Mouse (Mus musculus) liver, embryonic 13.5 days (tissue): ENCODE results near the gene Exoc6. TPM values are rescaled to one million over a fixed set of nuclear protein-coding genes. Genes with fewer than 3 reads are reported as not detected.
A peak's percentile ranks its signal among the peaks of the same experiment; 100 is the strongest.

Source experiments
- ATAC-seq: fragments of 200-750 bp; cut with Nextera tagmentation; 2 replicates; pipeline ENCODE4 v1.8.0; 2017; ENCODE audit warnings: low read depth, mild to moderate bottlenecking, moderate number of reproducible peaks, moderate library complexity
- DNase-seq: peaks from one replicate; pipeline ENCODE4 v3.0.0; 2022
- H3K27ac ChIP-seq: fragments of 300-500 bp; sonication (generic); 2 replicates; pipeline ENCODE4 v1.5.1; 2015; ENCODE audit warnings: moderate library complexity, mild to moderate bottlenecking, inconsistent platforms
- H3K27me3 ChIP-seq: fragments of 300-500 bp; sonication (generic); 2 replicates; pipeline ENCODE4 v1.6.1; 2015; ENCODE audit warnings: mild to moderate bottlenecking, inconsistent platforms
- H3K36me3 ChIP-seq: fragments of 300-500 bp; sonication (generic); 2 replicates; pipeline ENCODE4 v1.6.1; 2015; ENCODE audit warnings: mild to moderate bottlenecking, inconsistent platforms
- H3K4me1 ChIP-seq: fragments of 300-500 bp; sonication (generic); replicated peaks from 2 replicates; pipeline ENCODE4 v1.6.1; 2015; ENCODE audit warnings: inconsistent platforms
- H3K4me2 ChIP-seq: fragments of 300-500 bp; sonication (generic); 2 replicates; pipeline ENCODE4 v1.6.1; 2015; ENCODE audit warnings: inconsistent platforms, mild to moderate bottlenecking, moderate library complexity
- H3K4me3 ChIP-seq: fragments of 300-500 bp; sonication (generic); replicated peaks from 2 replicates; pipeline ENCODE4 v1.5.1; 2015; ENCODE audit warnings: mild to moderate bottlenecking, inconsistent platforms
- H3K9ac ChIP-seq: fragments of 300-500 bp; sonication (generic); 2 replicates; pipeline ENCODE4 v1.6.1; 2015; ENCODE audit warnings: mild to moderate bottlenecking, inconsistent platforms
- H3K9me3 ChIP-seq: fragments of 300-500 bp; sonication (generic); replicated peaks from 2 replicates; pipeline ENCODE4 v1.6.1; 2016; ENCODE audit warnings: inconsistent platforms
- WGBS: fragments of 180-500 bp; shearing (Covaris S2); methylation state at CpG from one replicate; pipeline ENCODE4 v1.1.7; 2015; ENCODE audit not compliant: insufficient replicate concordance; 5-methylcytosine and 5-hydroxymethylcytosine counted together
- polyA plus RNA-seq: library from polyadenylated mRNA; unstranded; fragments of >200 nt; fragmentation: Nextera tagmentation; extraction: Ambion mirVana; gene quantifications from 2 replicates; pipeline ENCODE4 v1.2.1, GENCODE M21; 2015

Gene Exoc6
- polyA plus RNA-seq, 1 experiment from 2014 or later: 34.3 TPM

DNA sequence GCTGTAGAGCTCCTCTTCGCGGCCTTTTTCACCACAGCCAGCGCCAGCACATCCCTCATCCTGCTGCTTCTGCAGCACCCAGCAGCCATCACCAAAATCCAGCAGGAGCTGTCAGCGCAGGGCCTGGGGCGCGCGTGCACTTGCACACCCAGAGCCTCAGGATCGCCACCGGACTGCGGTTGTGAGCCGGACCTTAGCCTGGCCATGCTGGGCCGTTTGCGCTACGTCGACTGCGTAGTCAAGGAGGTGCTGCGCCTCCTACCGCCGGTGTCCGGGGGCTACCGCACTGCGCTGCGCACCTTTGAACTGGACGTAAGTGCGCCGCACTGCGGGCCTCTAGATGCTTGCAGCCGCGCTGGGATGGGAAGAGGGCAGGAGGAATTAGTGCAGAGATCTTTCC is 140.5 kb downstream of the Exoc6 start:
- no peak for DNase-seq
- Histone ChIP-seq H3K27ac (no peak overlapping the region), H3K4me3 (no peak overlapping the region), H3K9me3 (no peaks in the 10 kb centered on the region), H3K9ac (no peak overlapping the region), H3K4me1 (peaks cover 4% of the 10 kb centered on the region), H3K4me2 (no peak overlapping the region), H3K27me3 (peaks cover 100% of the 10 kb centered on the region), H3K36me3 (0 out of 2 replicates have a peak, but pooled peaks cover 6% of the 10 kb centered on the region)
- 23% methylated on average over 29 of the region's 29 CpGs for WGBS
- no peak for ATAC-seq

DNA sequence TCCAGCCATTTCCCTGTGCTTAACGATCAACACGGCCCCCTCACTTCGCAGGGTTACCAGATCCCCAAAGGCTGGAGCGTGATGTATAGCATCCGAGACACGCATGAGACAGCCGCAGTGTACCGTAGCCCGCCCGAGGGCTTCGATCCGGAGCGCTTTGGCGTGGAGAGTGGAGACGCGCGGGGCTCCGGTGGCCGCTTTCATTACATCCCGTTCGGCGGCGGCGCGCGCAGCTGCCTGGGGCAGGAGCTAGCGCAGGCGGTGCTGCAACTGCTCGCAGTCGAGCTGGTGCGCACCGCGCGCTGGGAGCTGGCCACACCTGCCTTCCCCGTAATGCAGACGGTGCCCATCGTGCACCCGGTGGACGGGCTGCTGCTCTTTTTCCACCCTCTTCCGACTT is 142.7 kb downstream of the Exoc6 start:
- no peaks in the 10 kb centered on the region for H3K9me3 ChIP-seq
- no peak overlapping the region for H3K9ac ChIP-seq
- peak overlapping the region; percentile 39 for H3K4me3 ChIP-seq
- H3K36me3 ChIP-seq: 0 out of 2 replicates have a peak, but pooled peaks cover 2% of the 10 kb centered on the region
- H3K4me1 ChIP-seq: peaks cover 25% of the 10 kb centered on the region
- no peak overlapping the region for H3K27ac ChIP-seq
- ATAC-seq (no peak; the same call in 1 of the 2 replicates), DNase-seq (no peak)
- H3K4me2 ChIP-seq: peak overlapping the region; percentile 56
- peaks cover 100% of the 10 kb centered on the region for H3K27me3 ChIP-seq
- WGBS: 3% methylated on average over 40 of the region's 40 CpGs

- WGBS: 56% methylated on average over 13 of the region's 13 CpGs
- DNase-seq (no peak), ATAC-seq (no peak)
- Histone ChIP-seq H3K36me3 (no peaks in the 10 kb centered on the region), H3K4me3 (no peak overlapping the region), H3K9me3 (no peaks in the 10 kb centered on the region), H3K4me1 (peaks cover 34% of the 10 kb centered on the region), H3K9ac (no peak overlapping the region), H3K27ac (no peak overlapping the region), H3K4me2 (no peak overlapping the region), H3K27me3 (peaks cover 100% of the 10 kb centered on the region)
These were observed 144.9 kb downstream of the Exoc6 start for GRCm38 (mm10) chr19:37695146-37695545.

GRCm38 (mm10) chr19:37695762-37696602 is 145.8 kb downstream of the Exoc6 start:
- peak overlapping the region; percentile 57 for H3K4me2 ChIP-seq
- no peak overlapping the region for H3K27ac ChIP-seq
- DNase-seq: no peak

GRCm38 (mm10) chr19:37696603-37697334 is 146.6 kb downstream of the Exoc6 start:
- Histone ChIP-seq H3K27ac (no peak overlapping the region), H3K36me3 (no peaks in the 10 kb centered on the region), H3K4me2 (peak overlapping the region; percentile 57), H3K4me3 (peak overlapping the region; percentile 38), H3K4me1 (peaks cover 31% of the 10 kb centered on the region), H3K9me3 (no peaks in the 10 kb centered on the region), H3K27me3 (peaks cover 98% of the 10 kb centered on the region), H3K9ac (no peak overlapping the region)
- WGBS: 4% methylated on average over 22 of the region's 22 CpGs
- no peak for ATAC-seq
- DNase-seq: no peak

More at GRCm38 (mm10) chr19:37695762-37696602, 145.8 kb downstream of the Exoc6 start:
- WGBS: 8% methylated on average over 42 of the region's 42 CpGs
- no peaks in the 10 kb centered on the region for H3K36me3 ChIP-seq
- H3K4me1 ChIP-seq: peaks cover 31% of the 10 kb centered on the region
- H3K9me3 ChIP-seq: no peaks in the 10 kb centered on the region
- H3K4me3 ChIP-seq: peak overlapping the region; percentile 38
- peaks cover 100% of the 10 kb centered on the region for H3K27me3 ChIP-seq
- ATAC-seq: no peak
- H3K9ac ChIP-seq: no peak overlapping the region

- H3K9ac ChIP-seq: no peak overlapping the region
- peak overlapping the region; percentile 38 for H3K4me3 ChIP-seq
- H3K4me1 ChIP-seq: peaks cover 34% of the 10 kb centered on the region
- peak overlapping the region; percentile 57 for H3K4me2 ChIP-seq
- H3K9me3 ChIP-seq: no peaks in the 10 kb centered on the region
- peaks cover 98% of the 10 kb centered on the region for H3K27me3 ChIP-seq
- WGBS: 2% methylated on average over 18 of the region's 18 CpGs
- H3K36me3 ChIP-seq: no peaks in the 10 kb centered on the region
- H3K27ac ChIP-seq: no peak overlapping the region
- ATAC-seq (no peak), DNase-seq (no peak)
These were observed 147.1 kb downstream of the Exoc6 start for GRCm38 (mm10) chr19:37697335-37697636.

DNA sequence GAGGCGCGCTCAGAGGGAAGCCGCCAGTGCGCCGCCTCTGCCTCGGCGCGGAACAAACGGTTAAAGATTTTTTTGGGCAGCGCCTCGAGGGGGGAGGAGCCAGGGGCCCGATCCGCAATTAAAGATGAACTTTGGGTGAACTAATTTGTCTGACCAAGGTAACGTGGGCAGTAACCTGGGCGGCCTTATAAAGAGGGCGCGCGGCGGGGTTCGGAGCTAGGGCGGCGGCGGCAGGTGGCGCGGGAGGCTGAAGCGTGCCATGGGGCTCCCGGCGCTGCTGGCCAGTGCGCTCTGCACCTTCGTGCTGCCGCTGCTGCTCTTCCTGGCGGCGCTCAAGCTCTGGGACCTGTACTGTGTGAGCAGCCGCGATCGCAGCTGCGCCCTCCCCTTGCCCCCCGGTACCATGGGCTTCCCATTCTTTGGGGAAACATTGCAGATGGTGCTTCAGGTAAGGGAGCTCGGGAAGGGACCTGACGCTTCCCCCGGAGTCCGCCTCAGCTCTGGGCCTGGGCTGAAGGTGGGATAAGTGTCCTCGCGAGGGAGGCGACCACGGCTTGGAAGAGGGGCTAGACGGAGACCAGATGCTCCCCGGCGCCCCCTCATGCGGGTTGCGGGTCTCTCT is 147.5 kb downstream of the Exoc6 start, which contains the start of gene Cyp26a1:
TSS of gene Cyp26a1 (plus strand) at position 148 of the 622 bp plus-strand sequence.
- Histone ChIP-seq H3K9ac (no peak within 1 kb of the TSS), H3K27ac (no peak within 1 kb of the TSS), H3K27me3 (peaks cover 98% of the 10 kb centered on the region), H3K4me1 (peaks cover 36% of the 10 kb centered on the region), H3K9me3 (no peaks in the 10 kb centered on the region), H3K36me3 (no peaks in the 10 kb centered on the region), H3K4me3 (peak within 1 kb of the TSS; percentile 38), H3K4me2 (peak within 1 kb of the TSS; percentile 57)
- WGBS: under 1% methylated on average over 50 of the region's 51 CpGs
- no peak for DNase-seq
- no peak for ATAC-seq

GRCm38 (mm10) chr19:37698273-37699160 is 148.3 kb downstream of the Exoc6 start:
- 2% methylated on average over 63 of the region's 63 CpGs for WGBS
- no peak overlapping the region for H3K27ac ChIP-seq
- ATAC-seq (no peak), DNase-seq (no peak)
- H3K36me3 ChIP-seq: no peaks in the 10 kb centered on the region
- H3K9me3 ChIP-seq: no peaks in the 10 kb centered on the region
- H3K27me3 ChIP-seq: peaks cover 98% of the 10 kb centered on the region
- peaks cover 36% of the 10 kb centered on the region for H3K4me1 ChIP-seq
- H3K4me2 ChIP-seq: peak overlapping the region; percentile 57
- peak overlapping the region; percentile 38 for H3K4me3 ChIP-seq
- H3K9ac ChIP-seq: no peak overlapping the region

DNA sequence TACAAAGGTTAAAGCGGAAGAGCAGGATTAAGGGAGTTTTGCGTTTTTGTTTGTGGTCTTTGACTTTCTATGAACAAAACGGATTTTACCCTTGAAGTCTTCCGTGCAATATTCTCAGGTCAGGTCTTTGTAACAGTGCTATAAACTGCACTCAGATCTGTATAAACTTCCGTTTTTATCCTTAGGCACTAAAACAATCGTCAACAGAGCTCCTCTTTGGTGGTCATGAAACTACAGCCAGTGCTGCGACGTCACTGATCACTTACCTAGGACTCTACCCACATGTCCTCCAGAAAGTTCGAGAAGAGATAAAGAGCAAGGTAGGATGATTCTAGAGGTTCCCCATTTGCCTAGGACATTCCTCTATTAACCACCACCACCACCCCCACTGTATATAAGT is 149.5 kb downstream of the Exoc6 start:
- peaks cover 94% of the 10 kb centered on the region for H3K27me3 ChIP-seq
- H3K4me3 ChIP-seq: no peak overlapping the region
- H3K27ac ChIP-seq: no peak overlapping the region
- ATAC-seq (no peak), DNase-seq (no peak)
- no peak overlapping the region for H3K9ac ChIP-seq
- no peaks in the 10 kb centered on the region for H3K9me3 ChIP-seq
- WGBS: 19% methylated on average over 9 of the region's 9 CpGs
- peaks cover 36% of the 10 kb centered on the region for H3K4me1 ChIP-seq
- no peak overlapping the region for H3K4me2 ChIP-seq
- no peaks in the 10 kb centered on the region for H3K36me3 ChIP-seq

GRCm38 (mm10) chr19:37702377-37703076 is 152.3 kb downstream of the Exoc6 start:
- peak; percentile 53; the same call in 1 of the 2 replicates for ATAC-seq
- 30% methylated on average over 21 of the region's 21 CpGs for WGBS

More at GRCm38 (mm10) chr19:37702377-37703076, 152.3 kb downstream of the Exoc6 start:
- Histone ChIP-seq H3K4me2 (0 out of 2 replicates have a peak overlapping the region, but pooled peaks have one; percentile 1), H3K36me3 (no peaks in the 10 kb centered on the region), H3K9ac (no peak overlapping the region), H3K27ac (no peak overlapping the region), H3K4me3 (no peak overlapping the region), H3K27me3 (peaks cover 76% of the 10 kb centered on the region), H3K4me1 (peaks cover 18% of the 10 kb centered on the region), H3K9me3 (no peaks in the 10 kb centered on the region)
- no peak for DNase-seq
